Mouse (Mus musculus) ES-E14 (cell line): Measurements from ENCODE around the gene Dpp9.

Experiments
- CHD2 ChIP-seq: IDR thresholded peaks from 2 replicates; pipeline ENCODE4 v1.6.1; 2014; ENCODE audit warnings: mild to moderate bottlenecking, low read depth, low read length, inconsistent platforms
- HCFC1 ChIP-seq: IDR thresholded peaks from 2 replicates; pipeline ENCODE4 v1.6.1; 2012; ENCODE audit warnings: low read length, inconsistent platforms, borderline replicate concordance; ENCODE audit not compliant: insufficient read depth
- MAFK ChIP-seq: IDR thresholded peaks from 2 replicates; pipeline ENCODE4 v1.6.1; 2014; ENCODE audit warnings: mild to moderate bottlenecking, low read depth, low read length, inconsistent platforms; ENCODE audit not compliant: insufficient read depth
- ZC3H11A ChIP-seq: IDR thresholded peaks from 2 replicates; pipeline ENCODE4 v1.6.1; 2012; ENCODE audit warnings: low read depth, mild to moderate bottlenecking, inconsistent platforms, low read length, borderline replicate concordance
- ZNF384 ChIP-seq: IDR thresholded peaks from 2 replicates; pipeline ENCODE4 v1.6.1; 2012; ENCODE audit warnings: low read depth, low read length, inconsistent platforms

- TF ChIP-seq MAFK (no peak), ZNF384 (no peak), ZC3H11A (no peak), CHD2 (no peak), HCFC1 (no peak)
Observed at GRCm38 (mm10) chr17:56265011-56265410, 46.3 kb upstream of the Dpp9 start.
